Mouse (Mus musculus): ENCODE results near the gene Tcf12.

DNA sequence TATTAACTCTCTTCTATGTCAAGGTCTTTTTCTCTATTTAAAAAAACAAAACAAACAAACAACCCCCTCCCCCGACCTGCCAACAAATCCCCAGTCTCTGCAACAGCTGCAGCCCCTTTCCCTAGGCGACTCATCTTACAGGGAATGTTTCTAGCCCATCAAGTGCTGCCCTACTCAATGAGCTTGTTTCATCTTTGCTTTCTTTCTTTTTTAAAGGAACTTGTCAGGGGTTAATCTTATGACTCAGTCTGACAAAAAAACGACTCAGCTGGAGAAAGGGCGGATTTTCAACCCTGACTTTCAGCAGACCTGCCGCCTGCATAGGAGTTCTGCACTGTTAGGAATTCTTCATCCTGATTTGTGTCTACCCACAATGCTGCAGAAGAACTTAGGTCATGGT lies 212.8 kb downstream of the Tcf12 start:
- TF ChIP-seq CTCF (IDR thresholded peaks at IDR 0.05; ENCODE audit: low read depth, low read length) (no peak), POLR2AphosphoS5 (IDR thresholded peaks at IDR 0.05; ENCODE audit: insufficient replicate concordance, low read depth, low read length) (no peak), GATA1 (IDR thresholded peaks at IDR 0.05; ENCODE audit: borderline replicate concordance, low read length) (no peak), TAL1 (conservative IDR thresholded peaks at IDR 0.05; ENCODE audit: low read depth, low read length) (no peak)
